Mouse (Mus musculus) 3T3-L1 (cell line): ENCODE data around the gene Ndufa6.

Experiments
- DNase-seq: peaks from one replicate; pipeline ENCODE4 v3.0.0-alpha.2; 2015; ENCODE audit warnings: low read depth, low spot score

Gene Ndufa6

GRCm38 (mm10) chr15:82341675-82342542, 12.2 kb downstream of the Ndufa6 start:
- no peak for DNase-seq

- peak; percentile 41 for DNase-seq
These were observed 13.1 kb downstream of the Ndufa6 start for GRCm38 (mm10) chr15:82341036-82341501.

GRCm38 (mm10) chr15:82340414-82341035, 13.6 kb downstream of the Ndufa6 start:
- DNase-seq = peak; percentile 14

- DNase-seq = no peak
These were observed 14.4 kb downstream of the Ndufa6 start for GRCm38 (mm10) chr15:82339634-82340254.

GRCm38 (mm10) chr15:82339150-82339549, 15.0 kb downstream of the Ndufa6 start:
- no peak for DNase-seq

- DNase-seq = peak; percentile 95
These were observed 15.5 kb downstream of the Ndufa6 start, which contains the start of the genes Naga, Pheta2 and Smdt1 for GRCm38 (mm10) chr15:82338593-82339112. Naga (minus strand) TSS chr15:82338925. Pheta2 (plus strand) TSS chr15:82338942. Smdt1 (plus strand) TSS chr15:82338959.

GRCm38 (mm10) chr15:82337875-82338274, 16.2 kb downstream of the Ndufa6 start:
- peak; percentile 18 for DNase-seq

- no peak for DNase-seq
These were observed 17.5 kb downstream of the Ndufa6 start for GRCm38 (mm10) chr15:82336629-82337028.

GRCm38 (mm10) chr15:82335194-82335593, 18.9 kb downstream of the Ndufa6 start:
- no peak for DNase-seq

GRCm38 (mm10) chr15:82325382-82325781, 28.7 kb downstream of the Ndufa6 start:
- no peak for DNase-seq

- no peak for DNase-seq
These were observed 31.9 kb downstream of the Ndufa6 start for GRCm38 (mm10) chr15:82322195-82322594.

- no peak for DNase-seq
These were observed 34.5 kb downstream of the Ndufa6 start for GRCm38 (mm10) chr15:82319613-82320012.

- peak; percentile 16 for DNase-seq
These were observed 36.3 kb downstream of the Ndufa6 start for GRCm38 (mm10) chr15:82317839-82318238.

GRCm38 (mm10) chr15:82308416-82308815, 45.7 kb downstream of the Ndufa6 start:
- DNase-seq = no peak

- DNase-seq = no peak
These were observed 47.0 kb downstream of the Ndufa6 start for GRCm38 (mm10) chr15:82307107-82307506.
